Mouse (Mus musculus): ENCODE data around the gene Prrt4.

Gene Prrt4

GRCm38 (mm10) chr6:29178888-29179658 is at the start of gene Prrt4:
Gene Prrt4, minus strand, starts transcription at chr6:29179584.
- DNase-seq (ENCODE audit: low read depth): no peak

- DNase-seq (ENCODE audit: low read depth): peak; percentile 52
Observed at GRCm38 (mm10) chr6:29217717-29218116, 38.3 kb upstream of the Prrt4 start.

- DNase-seq (ENCODE audit: low read depth): peak; percentile 73
Observed at GRCm38 (mm10) chr6:29215881-29216501, 36.6 kb upstream of the Prrt4 start, which contains the start of gene Impdh1. Gene Impdh1, minus strand, starts transcription at chr6:29216364.

GRCm38 (mm10) chr6:29215181-29215580 is 35.8 kb upstream of the Prrt4 start:
- no peak for DNase-seq (ENCODE audit: low read depth)

GRCm38 (mm10) chr6:29214776-29215175 is 35.4 kb upstream of the Prrt4 start:
- no peak for DNase-seq (ENCODE audit: low read depth)

- DNase-seq (ENCODE audit: low read depth): peak; percentile 36
Observed at GRCm38 (mm10) chr6:29214245-29214644, 34.9 kb upstream of the Prrt4 start.

- no peak for DNase-seq (ENCODE audit: low read depth)
Observed at GRCm38 (mm10) chr6:29213436-29213835, 34.1 kb upstream of the Prrt4 start.

GRCm38 (mm10) chr6:29211806-29212492 is 32.6 kb upstream of the Prrt4 start:
- DNase-seq (ENCODE audit: low read depth): peak; percentile 92

GRCm38 (mm10) chr6:29211146-29211545 is 31.8 kb upstream of the Prrt4 start:
- peak; percentile 50 for DNase-seq (ENCODE audit: low read depth)

GRCm38 (mm10) chr6:29210231-29210936 is 31.0 kb upstream of the Prrt4 start:
- DNase-seq (ENCODE audit: low read depth): peak; percentile 69

- DNase-seq (ENCODE audit: low read depth): peak; percentile 48
Observed at GRCm38 (mm10) chr6:29208178-29208577, 28.8 kb upstream of the Prrt4 start.

GRCm38 (mm10) chr6:29207017-29207416 is 27.6 kb upstream of the Prrt4 start:
- no peak for DNase-seq (ENCODE audit: low read depth)

- DNase-seq (ENCODE audit: low read depth): no peak
Observed at GRCm38 (mm10) chr6:29206006-29206405, 26.6 kb upstream of the Prrt4 start.

GRCm38 (mm10) chr6:29204932-29205614 is 25.7 kb upstream of the Prrt4 start:
- no peak for DNase-seq (ENCODE audit: low read depth)

GRCm38 (mm10) chr6:29203861-29204585 is 24.6 kb upstream of the Prrt4 start:
- no peak for DNase-seq (ENCODE audit: low read depth)

- DNase-seq (ENCODE audit: low read depth): no peak
Observed at GRCm38 (mm10) chr6:29203096-29203495, 23.7 kb upstream of the Prrt4 start.

GRCm38 (mm10) chr6:29201988-29202387 is 22.6 kb upstream of the Prrt4 start:
- DNase-seq (ENCODE audit: low read depth): no peak

- no peak for DNase-seq (ENCODE audit: low read depth)
Observed at GRCm38 (mm10) chr6:29201341-29201740, 22.0 kb upstream of the Prrt4 start.

- DNase-seq (ENCODE audit: low read depth): no peak
Observed at GRCm38 (mm10) chr6:29200496-29200895, 21.1 kb upstream of the Prrt4 start.

- DNase-seq (ENCODE audit: low read depth): no peak
Observed at GRCm38 (mm10) chr6:29199223-29199855, 20.0 kb upstream of the Prrt4 start.

Measured in 416B (cell line).